Mouse (Mus musculus) liver, embryonic 14.5 days (tissue): ENCODE measurements around the gene Msantd2. TPM values are rescaled to one million over a fixed set of nuclear protein-coding genes. Genes with fewer than 3 reads are reported as not detected.
A peak's percentile ranks its signal among the peaks of the same experiment; 100 is the strongest.

ENCODE experiments used
- ATAC-seq: fragments of 200-750 bp; cut with Nextera tagmentation; 2 replicates; pipeline ENCODE4 v1.8.0; 2017; ENCODE audit warnings: moderate number of reproducible peaks, mild to moderate bottlenecking, moderate library complexity; ENCODE audit not compliant: insufficient read depth
- DNase-seq, 3 experiments: peaks; one replicate each; pipeline ENCODE4 v3.0.0-alpha.2; 2012 to 2013; ENCODE audit warnings: low read depth in 3 of 3, low spot score in 3 of 3
- H3K27ac ChIP-seq: fragments of 300-500 bp; sonication (generic); 2 replicates; pipeline ENCODE4 v1.5.1; 2014; ENCODE audit warnings: moderate library complexity, mild to moderate bottlenecking, control low read depth, inconsistent platforms
- H3K27me3 ChIP-seq: fragments of 300-500 bp; sonication (generic); 2 replicates; pipeline ENCODE4 v1.6.1; 2014; ENCODE audit warnings: mild to moderate bottlenecking, low read length, moderate library complexity; ENCODE audit not compliant: control insufficient read depth, insufficient read depth
- H3K36me3 ChIP-seq: fragments of 300-500 bp; sonication (generic); replicated peaks from 2 replicates; pipeline ENCODE4 v1.6.1; 2014; ENCODE audit warnings: low read depth; ENCODE audit not compliant: control insufficient read depth, insufficient read depth
- H3K4me1 ChIP-seq, 2 experiments: fragments of 200-500 bp in 1 of 2; fragments of 300-500 bp in 1 of 2; sonication (generic) in 1 of 2; replicated peaks; 2 replicates each; pipeline ENCODE4 v1.6.1; 2012 to 2014; ENCODE audit warnings: antibody characterized with exemption in 1 of 2, inconsistent platforms in 1 of 2, low read length in 1 of 2; ENCODE audit not compliant: control insufficient read depth in 2 of 2, insufficient read depth in 2 of 2
- H3K4me2 ChIP-seq: fragments of 300-500 bp; sonication (generic); 2 replicates; pipeline ENCODE4 v1.6.1; 2014; ENCODE audit warnings: low read depth, mild to moderate bottlenecking, control low read depth, moderate library complexity
- H3K4me3 ChIP-seq, 2 experiments: fragments of 200-500 bp in 1 of 2; fragments of 300-500 bp in 1 of 2; sonication (generic) in 1 of 2; 2 replicates each; pipeline ENCODE4 v1.5.1; 2012 to 2014; ENCODE audit warnings: low read depth in 2 of 2, low read length in 2 of 2, mild to moderate bottlenecking in 2 of 2, control low read depth in 1 of 2, inconsistent platforms in 1 of 2, moderate library complexity in 1 of 2; ENCODE audit not compliant: insufficient read depth in 1 of 2
- H3K9ac ChIP-seq: fragments of 300-500 bp; sonication (generic); replicated peaks from 2 replicates; pipeline ENCODE4 v1.6.1; 2014; ENCODE audit warnings: mild to moderate bottlenecking, control low read depth, moderate library complexity
- H3K9me3 ChIP-seq: fragments of 300-500 bp; sonication (generic); 2 replicates; pipeline ENCODE4 v1.6.1; 2016; ENCODE audit warnings: low read length, mixed read lengths; ENCODE audit not compliant: control insufficient read depth
- CTCF ChIP-seq: IDR thresholded peaks from 2 replicates; pipeline ENCODE4 v1.5.1; 2016; ENCODE audit warnings: antibody characterized with exemption, low read depth, control low read depth
- EP300 ChIP-seq: IDR thresholded peaks from 2 replicates; pipeline ENCODE4 v1.6.1; 2016; ENCODE audit warnings: antibody characterized with exemption, low read depth
- WGBS: fragments of 180-500 bp; shearing (Covaris S2); extraction: QIAGEN DNeasy Blood & Tissue Kit; methylation state at CpG from one replicate; pipeline ENCODE4 v1.1.7; 2014; ENCODE audit not compliant: insufficient replicate concordance; 5-methylcytosine and 5-hydroxymethylcytosine counted together
- polyA plus RNA-seq, 2 experiments: library from polyadenylated mRNA; depleted of rRNA in 1 of 2; stranded (reverse) in 1 of 2; unstranded in 1 of 2; fragments of >200 nt; fragmentation: Nextera tagmentation in 1 of 2; extraction: Ambion mirVana in 1 of 2; gene quantifications; 2 replicates each; pipeline versions ENCODE4 v1.2.1 to v1.2.3; 2012 to 2014

Gene Msantd2
- polyA plus RNA-seq, 2 experiments: 3.8 to 9.3 TPM

DNA sequence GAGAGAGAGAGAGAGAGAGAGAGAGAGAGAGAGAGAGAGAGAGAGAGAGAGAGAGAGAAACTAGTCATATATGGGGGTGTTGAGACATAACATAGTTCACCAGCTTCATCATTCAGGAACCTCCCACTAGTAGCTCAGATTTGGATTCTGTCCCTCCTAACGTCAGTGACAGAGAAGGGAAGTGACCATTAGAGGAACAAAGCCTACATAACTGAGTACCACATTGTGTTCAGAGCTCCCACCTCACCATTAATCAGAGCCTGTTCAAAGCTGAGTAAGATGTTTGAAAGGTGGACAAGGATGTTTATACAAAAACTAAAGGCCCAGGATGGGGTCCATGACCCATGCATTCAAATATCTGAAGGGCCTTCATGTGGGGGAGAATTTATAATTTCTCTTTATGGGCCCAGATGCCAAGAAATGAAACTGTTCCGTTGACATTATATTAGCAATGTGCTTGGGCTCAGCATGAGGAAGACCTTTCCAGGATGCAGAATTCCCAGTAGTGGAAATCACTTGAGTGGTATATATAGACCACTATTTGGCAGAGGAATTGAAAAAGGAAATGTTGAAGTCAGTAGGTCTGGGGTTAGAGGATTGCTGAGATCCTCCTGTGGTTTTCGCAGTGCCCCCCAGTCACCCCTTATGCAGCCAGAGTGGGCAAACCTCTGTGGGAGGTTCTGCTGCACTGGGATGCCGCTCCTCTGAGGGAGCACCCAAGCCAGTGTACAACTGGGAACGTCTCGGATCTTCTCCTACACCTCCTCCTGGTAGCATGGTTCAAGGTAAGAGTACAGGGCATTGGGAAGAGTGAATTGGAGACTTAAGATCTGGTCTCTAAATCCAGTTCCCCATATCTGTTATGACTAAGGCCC is 51.8 kb downstream of the Msantd2 start:
- 58% methylated on average over 6 of the region's 6 CpGs for WGBS
- Histone ChIP-seq H3K27ac (no peak overlapping the region), H3K4me1 (peaks cover 0 to 3% of the 10 kb centered on the region in 2 experiments; a peak in 1 of 4 replicates), H3K4me3 (no peak overlapping the region), H3K27me3 (peaks cover 6% of the 10 kb centered on the region), H3K36me3 (no peaks in the 10 kb centered on the region), H3K4me2 (no peak overlapping the region), H3K9ac (no peak overlapping the region), H3K9me3 (no peaks in the 10 kb centered on the region)
- DNase-seq (no peak), ATAC-seq (no peak)
- no peak for TF ChIP-seq CTCF
- TF ChIP-seq EP300: no peak

DNA sequence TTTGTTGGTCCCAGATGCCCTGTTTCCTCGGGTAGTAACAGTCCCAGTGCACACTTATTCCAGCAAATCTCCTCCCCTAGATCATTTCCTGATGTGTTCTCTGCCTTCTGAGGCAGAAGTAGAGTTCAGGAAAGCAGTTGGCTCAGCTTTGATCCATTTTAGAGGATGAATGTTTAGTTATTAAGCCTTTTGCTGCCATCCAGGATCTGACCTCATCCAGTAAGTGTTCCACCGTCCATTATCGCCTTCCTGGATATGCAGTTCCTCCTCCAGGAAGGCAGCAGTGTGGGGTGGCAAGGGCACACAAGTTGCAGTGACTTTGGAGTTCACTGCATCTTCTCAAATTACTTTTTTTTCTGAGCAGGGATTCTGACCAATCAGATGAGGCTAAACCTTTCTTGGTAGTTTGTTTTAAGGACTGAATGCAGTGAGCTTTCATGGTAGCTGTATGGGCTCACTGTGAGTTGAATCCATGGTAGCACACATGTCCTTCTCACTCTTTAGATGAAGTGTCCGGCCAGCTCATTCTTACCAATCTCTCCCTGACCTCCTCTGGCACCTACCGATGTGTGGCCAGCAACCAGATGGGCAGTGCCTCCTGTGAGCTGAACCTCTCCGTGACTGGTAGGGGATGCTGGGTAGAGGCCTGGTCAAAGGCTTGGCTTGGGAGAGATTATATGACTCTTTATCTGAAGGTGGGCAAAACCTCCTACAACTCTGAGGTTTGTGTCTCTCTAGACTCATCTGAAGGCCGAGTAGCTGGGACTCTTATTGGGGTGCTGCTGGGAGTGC is 52.9 kb downstream of the Msantd2 start:
- Histone ChIP-seq H3K27ac (no peak overlapping the region), H3K4me3 (no peak overlapping the region), H3K4me2 (no peak overlapping the region), H3K36me3 (no peaks in the 10 kb centered on the region), H3K9ac (no peak overlapping the region), H3K9me3 (no peaks in the 10 kb centered on the region), H3K4me1 (peaks cover 0 to 3% of the 10 kb centered on the region in 2 experiments; a peak in 1 of 4 replicates), H3K27me3 (peaks cover 9% of the 10 kb centered on the region)
- TF ChIP-seq EP300 (no peak), CTCF (no peak)
- DNase-seq (no peak), ATAC-seq (no peak)
- 52% methylated on average over 7 of the region's 7 CpGs for WGBS

DNA sequence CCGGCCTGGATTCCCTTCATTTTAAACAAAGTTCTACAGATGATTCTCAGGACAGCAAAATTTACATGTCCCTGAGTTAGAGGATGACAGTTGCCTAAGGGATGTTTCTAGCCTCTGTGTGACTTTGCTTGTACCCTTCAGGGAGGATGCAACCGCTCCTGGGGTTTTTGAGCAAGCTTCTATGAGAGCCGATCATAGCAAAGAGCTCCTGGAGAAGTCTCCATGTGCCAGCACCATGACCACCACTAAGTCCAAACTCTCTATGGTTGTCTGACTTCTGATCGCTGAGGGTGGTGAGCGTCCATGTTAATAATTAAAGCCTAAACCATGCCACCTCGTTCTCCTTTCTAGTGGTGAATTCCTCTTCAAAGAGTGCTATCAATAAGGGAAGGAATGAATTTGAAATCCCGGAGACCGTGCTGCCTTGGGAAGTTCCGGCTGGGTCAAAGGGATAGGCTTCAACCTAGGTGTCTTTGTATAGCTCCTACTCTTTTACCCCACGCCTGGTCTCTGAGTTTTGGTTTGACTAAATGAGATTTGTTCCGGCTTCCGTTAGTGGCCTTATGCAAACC is 54.8 kb downstream of the Msantd2 start:
- WGBS: 50% methylated on average over 12 of the region's 12 CpGs
- peaks cover 7% of the 10 kb centered on the region; the same call in 1 of the 2 replicates for H3K27me3 ChIP-seq
- peak overlapping the region in 1 of 2 experiments; percentile 44; a peak in 1 of 4 replicates for H3K4me3 ChIP-seq
- no peak overlapping the region for H3K9ac ChIP-seq
- no peak overlapping the region for H3K27ac ChIP-seq
- DNase-seq: no peak
- TF ChIP-seq EP300 (no peak), CTCF (no peak)
- no peaks in the 10 kb centered on the region for H3K9me3 ChIP-seq
- no peaks in the 10 kb centered on the region for H3K36me3 ChIP-seq
- ATAC-seq: no peak
- peak overlapping the region; percentile 67 for H3K4me2 ChIP-seq
- H3K4me1 ChIP-seq: peaks cover 0 to 3% of the 10 kb centered on the region in 2 experiments; a peak in 1 of 4 replicates

DNA sequence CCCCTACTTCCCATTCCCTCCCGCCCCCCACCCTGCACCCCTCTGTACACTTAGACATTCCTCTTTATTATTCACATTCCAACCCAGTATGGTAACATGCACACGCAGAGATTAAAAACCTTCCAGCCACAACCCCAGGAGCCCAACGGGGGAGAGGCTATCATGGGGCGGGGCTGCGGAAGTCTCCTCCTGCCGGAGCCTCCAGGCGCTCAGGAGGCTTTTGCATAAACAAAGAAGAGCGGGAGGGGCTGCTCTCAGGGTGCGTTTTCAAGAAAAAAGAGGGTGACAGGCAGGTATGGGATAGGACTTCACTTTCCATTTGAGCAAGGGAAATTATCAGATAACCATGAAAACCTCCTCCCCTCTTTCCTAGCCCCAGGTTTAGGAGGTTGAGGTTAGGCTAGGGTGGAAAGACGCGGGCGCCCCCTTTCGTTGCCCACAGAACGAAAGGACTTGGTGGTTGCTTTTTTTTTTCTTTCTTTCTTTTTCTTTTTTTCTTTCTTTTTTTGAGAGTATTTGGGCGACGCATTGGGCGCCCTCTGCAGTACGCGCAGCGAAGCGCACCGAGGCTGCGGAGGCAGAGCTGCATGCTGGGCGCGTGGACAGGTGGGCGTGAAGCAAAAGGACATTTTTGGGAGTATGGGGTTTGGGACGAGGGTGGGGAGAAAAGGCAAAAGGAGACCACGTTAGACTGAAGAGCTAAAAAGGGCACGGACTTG is 55.5 kb downstream of the Msantd2 start:
- Histone ChIP-seq H3K9ac (no peak overlapping the region), H3K36me3 (no peaks in the 10 kb centered on the region), H3K4me3 (peak overlapping the region; percentile 37 to 44), H3K27me3 (peaks cover 7% of the 10 kb centered on the region; the same call in 1 of the 2 replicates), H3K4me2 (peak overlapping the region; percentile 67), H3K9me3 (no peaks in the 10 kb centered on the region), H3K27ac (no peak overlapping the region), H3K4me1 (peaks cover 0 to 3% of the 10 kb centered on the region in 2 experiments; a peak in 1 of 4 replicates)
- peak; percentile 80 for TF ChIP-seq CTCF
- TF ChIP-seq EP300: no peak
- WGBS: 5% methylated on average over 29 of the region's 29 CpGs
- DNase-seq (no peak), ATAC-seq (peak; percentile 56)
